Mouse (Mus musculus) kidney, postnatal 4 days (tissue): ENCODE data around the gene Cnot2.
A peak's percentile ranks its signal among the peaks of the same experiment; 100 is the strongest.

Source experiments
- DNase-seq, 2 experiments: peaks; one replicate each; pipeline ENCODE4 v3.0.0; 2021; ENCODE audit warnings: mixed read lengths in 2 of 2

The Cnot2 gene

GRCm38 (mm10) chr10:116473759-116474549, 107.4 kb downstream of the Cnot2 start, which contains the start of gene Kcnmb4:
Gene Kcnmb4 (minus strand): TSS chr10:116473878.
- DNase-seq: peak; percentile 51 to 69

GRCm38 (mm10) chr10:116473071-116473758, 108.1 kb downstream of the Cnot2 start:
- peak; percentile 54 to 64 for DNase-seq

DNA sequence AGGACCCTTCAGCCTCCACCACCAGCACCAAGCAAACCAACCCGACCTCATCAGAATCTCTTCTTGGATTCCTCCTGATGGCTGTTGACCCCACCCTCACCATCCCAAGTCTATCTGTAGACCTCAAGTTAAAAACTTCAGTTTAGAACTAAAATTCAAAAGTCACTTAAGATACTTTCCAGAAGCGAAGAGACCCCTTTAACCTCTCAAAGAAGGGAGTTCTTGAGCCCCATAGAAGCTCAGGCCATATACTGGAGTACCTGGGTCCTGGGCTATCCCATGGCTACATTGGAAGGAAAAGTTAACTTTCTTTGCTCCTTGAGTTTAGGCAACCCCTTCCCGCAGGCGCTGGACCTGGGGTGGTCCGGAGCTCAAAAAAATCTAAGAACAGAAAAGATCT, 108.7 kb downstream of the Cnot2 start:
- no peak for DNase-seq

DNA sequence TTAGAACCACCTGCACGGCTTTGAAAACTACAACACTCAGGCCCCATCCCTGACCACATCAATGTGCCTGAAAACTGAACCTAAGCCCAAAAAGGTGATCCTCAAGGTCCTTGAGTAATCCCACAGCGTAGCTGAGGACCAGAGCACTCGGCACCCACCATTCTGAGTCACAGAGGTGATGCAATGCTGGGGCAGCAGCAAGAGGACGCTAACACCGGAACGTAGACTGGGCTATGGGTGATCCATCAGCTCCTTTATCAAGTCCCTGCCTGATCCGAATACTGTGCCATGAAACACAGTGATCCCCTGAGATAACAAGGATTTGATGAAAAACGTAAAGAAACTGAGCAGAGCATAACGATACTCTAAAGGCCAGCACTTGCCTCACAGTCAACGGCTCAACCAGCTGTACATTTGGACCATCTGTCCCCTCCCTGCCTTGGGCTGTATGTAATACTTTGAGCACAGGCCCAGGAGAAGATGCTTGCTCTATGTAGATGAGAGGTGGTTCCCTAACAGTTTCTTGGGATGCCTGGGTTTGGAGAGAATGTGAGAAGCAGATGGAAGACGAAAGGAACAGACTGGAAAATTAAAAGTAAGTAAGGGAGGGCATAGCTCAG, 110.9 kb downstream of the Cnot2 start:
- no peak for DNase-seq

- no peak for DNase-seq
These were observed 113.2 kb downstream of the Cnot2 start for GRCm38 (mm10) chr10:116468094-116468493.

GRCm38 (mm10) chr10:116463753-116464345, 117.5 kb downstream of the Cnot2 start:
- no peak for DNase-seq

GRCm38 (mm10) chr10:116461443-116461842, 119.9 kb downstream of the Cnot2 start:
- DNase-seq: no peak

DNA sequence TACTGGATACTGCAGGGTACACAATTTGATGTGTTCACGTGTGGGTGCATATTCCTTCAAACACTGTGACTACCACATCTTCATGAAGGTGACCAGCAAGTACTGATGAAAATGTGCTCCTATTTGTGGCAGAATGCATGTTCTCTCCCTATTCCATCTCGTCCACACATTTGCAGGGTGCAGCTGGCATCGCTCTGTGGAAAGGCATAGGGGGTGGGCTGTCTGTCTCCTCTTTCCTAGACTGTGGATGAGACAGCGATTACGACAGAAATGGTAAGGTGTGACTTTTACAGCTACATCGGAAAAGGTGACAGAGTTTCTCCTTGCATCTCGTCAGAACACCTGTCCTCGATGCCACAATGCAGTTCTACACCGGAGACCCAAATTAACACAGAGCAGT, 122.5 kb downstream of the Cnot2 start:
- DNase-seq: no peak

DNA sequence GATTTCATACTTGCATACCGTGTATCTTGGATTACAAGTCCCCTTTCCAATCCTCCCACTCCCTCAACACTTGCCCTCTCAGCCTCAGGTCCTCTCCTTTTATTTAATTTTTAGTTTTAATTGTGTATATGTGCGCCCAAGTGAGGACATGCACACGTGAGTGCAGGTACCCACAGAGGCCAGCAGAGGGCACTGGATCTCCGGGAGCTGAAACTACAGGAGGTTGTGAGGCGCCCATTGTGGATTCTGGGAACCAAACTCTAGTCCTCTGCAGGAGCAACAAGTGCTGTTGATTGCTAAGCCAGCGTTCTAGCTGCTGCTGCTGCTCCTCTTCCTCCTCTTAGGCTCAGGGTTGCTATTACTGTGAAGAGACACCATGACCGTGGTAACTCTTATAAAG, 128.5 kb downstream of the Cnot2 start:
- DNase-seq: no peak

DNA sequence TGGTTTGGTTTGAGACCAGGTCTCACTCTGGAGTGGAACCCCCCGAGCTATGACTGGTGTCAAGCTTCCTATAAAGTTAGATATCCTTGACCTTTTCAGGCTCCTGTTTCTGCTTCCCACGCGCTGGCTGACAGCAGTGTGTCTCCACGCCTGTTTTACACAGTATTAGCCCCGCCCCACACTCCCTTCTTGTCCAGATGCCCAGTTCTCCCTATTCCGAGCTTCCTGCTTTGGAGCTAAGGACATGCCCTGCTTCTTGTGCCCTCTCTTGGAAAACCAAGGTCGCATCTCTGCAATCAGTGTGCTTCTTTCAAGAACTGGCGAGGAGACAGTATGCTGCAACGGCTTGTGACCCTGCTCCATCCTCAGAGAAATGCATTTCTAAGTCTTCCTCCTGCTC, 130.7 kb downstream of the Cnot2 start:
- no peak for DNase-seq

- no peak for DNase-seq
These were observed 133.1 kb downstream of the Cnot2 start for GRCm38 (mm10) chr10:116448166-116448565.

DNA sequence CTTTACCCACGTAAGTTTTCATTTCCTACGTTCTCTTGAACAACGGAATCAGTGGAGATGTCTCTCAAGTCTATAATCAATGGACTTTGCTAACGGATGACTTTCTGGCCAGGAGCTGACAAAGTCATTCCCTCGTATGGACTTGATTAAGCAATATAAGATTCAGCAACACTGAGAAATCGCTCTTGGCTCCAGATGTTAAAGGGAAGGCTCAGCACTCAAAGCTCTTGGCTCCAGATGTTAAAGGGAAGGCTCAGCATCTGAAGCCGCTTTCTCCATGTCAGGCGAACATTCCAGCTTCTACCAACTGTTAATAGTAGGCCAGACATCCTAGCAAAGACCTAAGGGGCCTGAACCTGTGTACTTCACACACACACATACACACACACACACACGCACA, 134.1 kb downstream of the Cnot2 start:
- DNase-seq: no peak

DNA sequence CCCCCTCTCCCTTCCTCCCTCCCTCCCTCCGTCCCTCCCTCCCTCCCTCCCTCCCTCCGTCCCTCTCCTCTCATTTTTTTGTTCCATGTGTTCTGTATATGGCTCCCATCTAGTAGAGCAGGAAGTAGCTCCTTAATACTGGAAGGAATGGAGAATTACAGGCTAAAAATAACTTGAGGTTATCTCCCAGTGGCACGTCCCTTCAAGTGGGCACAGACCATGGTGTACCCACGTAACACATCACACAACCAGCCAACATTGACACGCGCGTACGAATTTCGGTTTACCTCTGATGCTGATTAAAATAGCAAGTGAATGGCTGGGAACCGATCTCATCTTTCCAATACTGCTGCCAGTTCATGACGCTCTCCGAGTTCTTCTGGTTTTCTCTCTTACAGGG, 135.3 kb downstream of the Cnot2 start:
- DNase-seq: no peak

DNA sequence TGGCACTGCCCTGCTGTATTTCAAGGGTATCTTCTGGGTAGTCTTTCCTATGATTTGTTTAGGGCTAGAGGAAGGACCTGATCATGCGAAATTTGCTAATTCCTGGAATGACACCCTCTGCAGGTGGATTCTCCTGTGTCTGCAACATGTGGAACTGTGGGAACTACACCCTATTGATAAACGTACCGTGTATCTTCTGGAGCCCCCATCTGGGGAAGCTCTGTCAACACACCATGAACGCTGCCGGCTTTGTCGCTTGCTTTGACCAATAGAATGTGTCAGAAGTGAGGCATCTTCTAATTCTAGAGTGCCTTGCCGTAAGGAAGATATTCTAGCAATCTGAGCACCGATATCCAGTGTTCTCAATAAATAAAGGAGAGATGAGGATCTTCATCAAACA, 136.5 kb downstream of the Cnot2 start:
- no peak for DNase-seq

DNA sequence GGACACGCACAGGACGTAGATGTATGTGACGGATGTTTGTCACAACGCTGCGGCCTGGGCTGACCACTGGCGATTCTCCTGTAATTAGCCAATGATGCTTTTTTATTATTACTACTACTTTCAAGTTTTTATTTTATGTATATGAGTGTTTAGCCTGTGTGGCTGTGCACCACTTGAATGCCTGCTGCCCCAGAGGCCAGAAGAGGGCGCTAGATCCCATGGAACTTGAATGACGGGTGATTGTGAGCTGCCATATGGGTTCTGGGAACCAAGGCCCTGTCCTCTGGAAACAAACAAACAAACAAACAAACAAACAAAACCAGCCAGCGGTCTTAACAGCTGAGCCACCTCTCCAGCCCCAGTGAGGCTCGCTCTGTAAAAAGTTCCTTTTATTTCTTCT, 136.9 kb downstream of the Cnot2 start:
- DNase-seq: no peak

DNA sequence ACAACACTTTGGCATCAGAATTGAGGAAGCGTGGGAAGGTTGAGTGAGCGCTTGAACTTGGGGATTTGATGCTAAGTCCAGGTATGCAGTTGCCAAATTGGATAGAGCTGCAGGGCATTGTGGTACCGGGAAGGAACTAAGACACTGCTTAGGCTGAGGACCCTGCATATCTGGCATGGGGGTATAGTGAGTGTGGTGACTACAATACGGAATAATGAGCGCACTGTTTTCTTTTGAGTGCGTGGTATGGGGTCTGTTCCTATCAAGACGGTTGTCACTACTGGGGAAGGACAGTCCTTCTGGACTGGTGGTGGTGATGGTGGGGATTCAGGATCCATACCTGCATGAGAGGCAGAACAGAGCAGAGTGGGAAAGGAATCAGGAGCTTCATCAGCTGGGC, 140.4 kb downstream of the Cnot2 start:
- DNase-seq: no peak

GRCm38 (mm10) chr10:116440088-116440487, 141.2 kb downstream of the Cnot2 start:
- no peak for DNase-seq

DNA sequence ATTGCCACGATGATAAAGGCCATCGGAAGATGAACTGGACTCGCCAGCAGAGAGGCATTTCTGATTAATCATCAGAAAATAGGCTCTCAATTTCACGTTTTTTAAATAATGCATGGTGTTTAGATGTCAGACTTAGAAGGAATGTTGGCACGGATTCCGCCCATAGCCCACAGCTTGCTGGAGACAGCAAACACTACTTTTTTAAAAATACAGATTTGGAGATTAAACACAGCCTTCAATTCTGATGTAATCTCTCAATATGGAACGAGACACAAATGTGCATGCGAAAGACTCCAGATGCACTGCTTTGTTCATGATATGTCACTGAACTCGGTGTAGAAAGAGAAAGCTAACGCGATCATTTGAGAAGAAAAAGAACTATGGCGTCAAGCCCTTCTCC, 145.9 kb downstream of the Cnot2 start:
- no peak for DNase-seq
